10 mouse cellular contexts compared by ENCODE assay signal in genomic region chr2:26496451-26496850, GRCm38 (mm10). TPM values are rescaled to one million over a fixed set of nuclear protein-coding genes. Genes with fewer than 3 reads are reported as not detected.
DNase-seq lines count a peak whose midpoint lies in the region; ATAC-seq lines count a peak whose summit lies in the region.
"Had no signal": no experiment of that assay in that cellular context is flagged by ENCODE, and none has a peak within 500 bp of the region (broad histone marks: within the 10 kb centered on the region; RNA-seq: fewer than 3 reads in every experiment).

No protein-coding gene starts in this region.

- peaks cover 48% of the 10 kb centered on the region for H3K36me3 ChIP-seq in forebrain, embryonic 13.5 days (ENCODE audit: poor library complexity, severe bottlenecking)

- no peak overlapping the region for H3K4me3 ChIP-seq in forebrain, embryonic 13.5 days

- ATAC-seq in forebrain, embryonic 13.5 days: no peak
- no peak for ATAC-seq in cerebellum, adult (ENCODE audit: insufficient number of reproducible peaks, low FRiP score, low TSS enrichment)
- ATAC-seq: Patski had no signal

- WGBS in forebrain, embryonic 13.5 days: 52% methylated on average over 3 of the region's 3 CpGs

- peak overlapping the region; percentile 60 for H3K9ac ChIP-seq in forebrain, embryonic 13.5 days

- H3K27ac ChIP-seq in forebrain, embryonic 13.5 days: peak overlapping the region; percentile 98

- H3K4me2 ChIP-seq in forebrain, embryonic 13.5 days: peak overlapping the region; percentile 76

- H3K4me1 ChIP-seq in forebrain, embryonic 13.5 days: peaks cover 100% of the 10 kb centered on the region

- DNase-seq in kidney, postnatal 4 days: peak; percentile 4 to 7
- DNase-seq in kidney, postnatal 10 days: no peak
- DNase-seq in Muller cell, postnatal 12 days (ENCODE audit: inconsistent ontology term): peak; percentile 61
- DNase-seq in lung, postnatal 25 days (ENCODE audit: low spot score): peak; percentile 65
- no peak for DNase-seq in ovary, postnatal 36 days (ENCODE audit: low spot score)
- no peak for DNase-seq in left cerebral cortex, postnatal 36 days (ENCODE audit: low spot score in 2 of 2)
- DNase-seq: cerebellum, adult 18-20 months had no signal

- intact Hi-C loops in left cerebral cortex, postnatal 36 days (cut with DNase I): no loop called here

- H3K9me3 ChIP-seq in forebrain, embryonic 13.5 days (replicated peaks): no peaks in the 10 kb centered on the region

- no peaks in the 10 kb centered on the region for H3K27me3 ChIP-seq in forebrain, embryonic 13.5 days
- H3K27me3 ChIP-seq: Patski had no signal

RNA-seq across cellular contexts. Expression of gene Notch1, which starts 20.0 kb away (rescaled TPM):
- 28.1 and 32.8 TPM in 2 replicates for polyA plus RNA-seq in forebrain, embryonic 13.5 days (2015; fragmentation: Nextera tagmentation; extraction: Ambion mirVana)
- 10 to 100 TPM; 24.5 to 28.5 TPM for total RNA-seq in left cerebral cortex, postnatal 36 days (2021)

RNA-seq across cellular contexts. Expression of gene Sec16a, which starts 51.4 kb away (rescaled TPM):
- polyA plus RNA-seq in forebrain, embryonic 13.5 days (2015; fragmentation: Nextera tagmentation; extraction: Ambion mirVana): 16.9 and 22.5 TPM in 2 replicates
- total RNA-seq in left cerebral cortex, postnatal 36 days (2021): 10 to 100 TPM; 39.0 to 52.3 TPM

Comparison
In these comparisons a context has a peak if more than half of its experiments do, and no peak if none do; other contexts are left out.
1. DNase-seq: peak in kidney, postnatal 4 days (2 of 2), Muller cell, postnatal 12 days (single experiment) and lung, postnatal 25 days (single experiment); none in kidney, postnatal 10 days (single experiment), ovary, postnatal 36 days (single experiment) and left cerebral cortex, postnatal 36 days (0 of 2).